Mouse (Mus musculus) lung, postnatal 25 days (tissue): ENCODE results near the gene Has3.
"Not testable (repeated sequence)": the region's sequence is repeated elsewhere in the genome, so short reads cannot be mapped to it uniquely, and the experiment has no call there.

Experiments used
- DNase-seq: peaks from one replicate; pipeline ENCODE4 v3.0.0; 2022; ENCODE audit warnings: low spot score

Has3 gene

GRCm38 (mm10) chr8:106887336-106888189, 17.5 kb downstream of the Has3 start:
- peak; percentile 79 for DNase-seq

- no peak for DNase-seq
These were observed 18.8 kb downstream of the Has3 start for GRCm38 (mm10) chr8:106888803-106889202.

GRCm38 (mm10) chr8:106892210-106892805, 22.3 kb downstream of the Has3 start:
- DNase-seq: no peak

GRCm38 (mm10) chr8:106892806-106893451, 22.9 kb downstream of the Has3 start:
- peak; percentile 33 for DNase-seq

- peak; percentile 87 for DNase-seq
These were observed 23.6 kb downstream of the Has3 start, which contains the start of gene Utp4 for GRCm38 (mm10) chr8:106893481-106894156. Utp4 (plus strand) TSS chr8:106893636.

- no peak for DNase-seq
These were observed 29.4 kb downstream of the Has3 start for GRCm38 (mm10) chr8:106899473-106899872.

- DNase-seq: peak; percentile 68
These were observed 35.9 kb downstream of the Has3 start for GRCm38 (mm10) chr8:106905727-106906480.

- DNase-seq: no peak
These were observed 36.6 kb downstream of the Has3 start for GRCm38 (mm10) chr8:106906635-106907034.

- DNase-seq: no peak
These were observed 37.4 kb downstream of the Has3 start for GRCm38 (mm10) chr8:106907450-106907849.

- DNase-seq: no peak
These were observed 38.2 kb downstream of the Has3 start for GRCm38 (mm10) chr8:106908291-106908690.

- no peak for DNase-seq
These were observed 43.6 kb downstream of the Has3 start for GRCm38 (mm10) chr8:106913631-106914030.

GRCm38 (mm10) chr8:106919721-106920394, 49.8 kb downstream of the Has3 start:
- no peak for DNase-seq

GRCm38 (mm10) chr8:106920395-106920741, 50.3 kb downstream of the Has3 start:
- no peak for DNase-seq

- no peak for DNase-seq
These were observed 54.0 kb downstream of the Has3 start for GRCm38 (mm10) chr8:106924057-106924456.

GRCm38 (mm10) chr8:106924904-106925349, 54.9 kb downstream of the Has3 start:
- DNase-seq: no peak

- no peak for DNase-seq
These were observed 55.4 kb downstream of the Has3 start for GRCm38 (mm10) chr8:106925446-106925845.

- peak; percentile 34 for DNase-seq
These were observed 57.2 kb downstream of the Has3 start for GRCm38 (mm10) chr8:106927247-106927646.

- DNase-seq: not testable (repeated sequence)
These were observed 58.1 kb downstream of the Has3 start for GRCm38 (mm10) chr8:106928182-106928581.

GRCm38 (mm10) chr8:106929155-106929913, 59.3 kb downstream of the Has3 start:
- DNase-seq: peak; percentile 75

GRCm38 (mm10) chr8:106929921-106930320, 59.9 kb downstream of the Has3 start:
- DNase-seq: no peak
